Mouse (Mus musculus): Measurements from ENCODE around the gene Galnt16.

- no peak for TF ChIP-seq CTCF (IDR thresholded peaks at IDR 0.05; ENCODE audit: low read depth)
- no peak for TF ChIP-seq EP300 (optimal IDR thresholded peaks at IDR 0.05)
These were observed 91.9 kb downstream of the Galnt16 start for GRCm38 (mm10) chr12:80609928-80610327.

Measured in stomach, postnatal 0 days (tissue).